Mouse (Mus musculus) macrophage (primary cell): Measurements from ENCODE around the gene Kif18b. TPM values are rescaled to one million over a fixed set of nuclear protein-coding genes. Genes with fewer than 3 reads are reported as not detected.

Experiments used
- H3K27ac ChIP-seq: fragments of 350-480 bp; formaldehyde crosslinking; 2 replicates; pipeline ENCODE4 v1.9.0; 2021
- H3K36me3 ChIP-seq: fragments of 350-480 bp; formaldehyde crosslinking; 2 replicates; pipeline ENCODE4 v1.9.0; 2021; ENCODE audit errors: inconsistent target
- H3K4me3 ChIP-seq: fragments of 350-480 bp; formaldehyde crosslinking; 2 replicates; pipeline ENCODE4 v1.9.0; 2021; ENCODE audit errors: inconsistent target
- H3K79me2 ChIP-seq: fragments of 350-480 bp; formaldehyde crosslinking; 2 replicates; pipeline ENCODE4 v1.9.0; 2021; ENCODE audit errors: inconsistent target
- WGBS: methylation state at CpG from one replicate; pipeline ENCODE4 v1.1.7; 2026; ENCODE audit warnings: inconsistent platforms; ENCODE audit not compliant: missing documents; 5-methylcytosine and 5-hydroxymethylcytosine counted together
- polyA plus RNA-seq: library from polyadenylated mRNA; stranded (reverse); fragments of 250-400 nt; gene quantifications from 3 replicates; pipeline ENCODE4 v1.2.4, GENCODE M21; 2018; ENCODE audit warnings: inconsistent platforms
- total RNA-seq, 78 experiments: library from RNA; depleted of rRNA; stranded (reverse); fragments of 250-400 nt; gene quantifications; 1 replicate in 9 of 78; 2 replicates in 24 of 78; 3 replicates in 43 of 78; 4 replicates in 2 of 78; pipeline ENCODE4 v1.2.4; 2018; ENCODE audit warnings: inconsistent platforms in 56 of 78

Gene Kif18b
- total RNA-seq (2018; cell fraction: chromatin; rRNA removed) = 1 to 10 TPM in 11 of 26 experiments, under 1 TPM in 11, not detected in 4; 0.29 to 5.9 (median 1.1) TPM
- 1 to 10 TPM in 8 of 26 experiments, under 1 TPM in 18; 0.15 to 2.0 (median 0.66) TPM for total RNA-seq (2018; cell fraction: cytosol; rRNA removed)
- 1 to 10 TPM in 9 of 26 experiments, under 1 TPM in 15, not detected in 2; 0.17 to 6.0 (median 0.74) TPM for total RNA-seq (2018; cell fraction: nucleus; rRNA removed)
- 0.15 to 2.5 TPM (median 2.2 TPM) in 3 replicates for polyA plus RNA-seq

DNA sequence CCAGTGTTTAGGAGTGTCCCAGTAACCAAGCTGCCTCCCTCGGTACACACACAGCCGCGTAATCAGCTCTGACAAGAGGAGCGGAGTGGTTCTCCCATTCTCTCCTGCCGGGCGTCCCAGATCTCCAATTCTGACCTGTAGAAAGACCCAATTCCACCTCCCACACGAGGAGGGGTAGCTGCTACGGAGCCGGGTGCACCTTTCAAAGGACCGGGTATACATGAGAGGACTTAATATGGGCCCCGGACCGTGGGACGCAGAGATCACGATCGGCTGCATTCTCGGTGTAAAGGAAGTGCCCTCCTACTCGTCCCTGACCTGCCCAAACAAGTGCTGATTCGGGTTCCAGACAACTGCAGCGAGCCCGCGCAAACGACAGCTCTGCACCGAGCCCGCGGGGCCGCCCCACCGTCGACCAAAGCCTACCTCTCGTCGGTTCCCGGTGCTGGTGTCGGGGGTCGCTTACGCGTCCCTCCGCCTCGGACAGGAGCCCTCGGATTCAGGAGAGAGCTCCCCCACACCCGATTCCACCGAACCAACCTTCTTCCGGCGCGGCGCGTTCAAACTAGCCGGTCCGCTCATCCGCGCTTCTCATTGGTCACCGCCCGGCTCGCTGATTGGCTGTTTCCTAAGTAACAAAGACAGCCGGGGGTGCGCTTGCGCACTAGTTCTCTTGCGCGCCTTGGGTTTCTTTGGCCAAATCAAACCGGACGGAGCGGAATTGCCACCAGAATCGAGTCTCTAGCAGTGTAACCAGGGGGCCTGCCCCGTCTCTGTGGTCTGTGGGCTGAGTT lies at the start of gene Kif18b:
Gene Kif18b, minus strand, starts transcription at position 568 of the 794 bp plus-strand sequence.
- peaks cover 50% of the 10 kb centered on the region for H3K79me2 ChIP-seq

GRCm38 (mm10) chr11:102972326-102972725 lies 47.4 kb upstream of the Kif18b start:
- 62% methylated on average over 1 of the region's 1 CpGs for WGBS
- H3K79me2 ChIP-seq = no peaks in the 10 kb centered on the region
- no peak overlapping the region for H3K4me3 ChIP-seq

More for the DNA sequence above, at the start of gene Kif18b:
- Histone ChIP-seq H3K27ac (peak within 1 kb of the TSS; percentile 65), H3K4me3 (peak within 1 kb of the TSS; percentile 86), H3K36me3 (no peaks in the 10 kb centered on the region)
- WGBS = under 1% methylated on average over 62 of the region's 62 CpGs

DNA sequence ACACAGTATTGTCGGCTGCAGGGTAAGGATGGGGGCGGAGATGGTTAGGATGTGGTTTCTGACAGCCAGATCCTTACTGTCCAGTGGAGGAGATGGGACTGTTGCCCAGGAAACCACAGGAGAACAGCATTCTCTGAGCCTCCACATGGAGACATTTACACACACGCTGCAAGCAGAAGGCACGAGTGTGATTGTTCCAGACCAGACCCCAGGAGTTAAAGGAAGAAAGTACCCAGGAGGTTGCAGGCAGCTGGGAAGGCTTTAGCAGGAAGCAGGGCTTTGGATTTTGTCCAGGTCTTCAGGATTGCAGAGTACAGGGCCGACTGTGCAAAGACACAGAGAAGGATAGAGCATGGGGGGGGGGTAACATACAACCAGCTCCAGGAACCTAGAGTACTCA lies 46.7 kb upstream of the Kif18b start:
- Histone ChIP-seq H3K4me3 (no peak overlapping the region), H3K27ac (no peak overlapping the region), H3K79me2 (no peaks in the 10 kb centered on the region), H3K36me3 (no peaks in the 10 kb centered on the region)
- 15% methylated on average over 5 of the region's 5 CpGs for WGBS

More at GRCm38 (mm10) chr11:102972326-102972725, 47.4 kb upstream of the Kif18b start:
- H3K27ac ChIP-seq = no peak overlapping the region
- no peaks in the 10 kb centered on the region for H3K36me3 ChIP-seq

GRCm38 (mm10) chr11:102964547-102965091 lies 39.7 kb upstream of the Kif18b start:
- Histone ChIP-seq H3K36me3 (no peaks in the 10 kb centered on the region), H3K4me3 (no peak overlapping the region), H3K27ac (no peak overlapping the region), H3K79me2 (no peaks in the 10 kb centered on the region)
- WGBS = 81% methylated on average over 14 of the region's 16 CpGs

GRCm38 (mm10) chr11:102963855-102964546 lies 39.1 kb upstream of the Kif18b start:
- Histone ChIP-seq H3K4me3 (no peak overlapping the region), H3K79me2 (no peaks in the 10 kb centered on the region), H3K36me3 (no peaks in the 10 kb centered on the region), H3K27ac (no peak overlapping the region)
- 37% methylated on average over 24 of the region's 24 CpGs for WGBS

DNA sequence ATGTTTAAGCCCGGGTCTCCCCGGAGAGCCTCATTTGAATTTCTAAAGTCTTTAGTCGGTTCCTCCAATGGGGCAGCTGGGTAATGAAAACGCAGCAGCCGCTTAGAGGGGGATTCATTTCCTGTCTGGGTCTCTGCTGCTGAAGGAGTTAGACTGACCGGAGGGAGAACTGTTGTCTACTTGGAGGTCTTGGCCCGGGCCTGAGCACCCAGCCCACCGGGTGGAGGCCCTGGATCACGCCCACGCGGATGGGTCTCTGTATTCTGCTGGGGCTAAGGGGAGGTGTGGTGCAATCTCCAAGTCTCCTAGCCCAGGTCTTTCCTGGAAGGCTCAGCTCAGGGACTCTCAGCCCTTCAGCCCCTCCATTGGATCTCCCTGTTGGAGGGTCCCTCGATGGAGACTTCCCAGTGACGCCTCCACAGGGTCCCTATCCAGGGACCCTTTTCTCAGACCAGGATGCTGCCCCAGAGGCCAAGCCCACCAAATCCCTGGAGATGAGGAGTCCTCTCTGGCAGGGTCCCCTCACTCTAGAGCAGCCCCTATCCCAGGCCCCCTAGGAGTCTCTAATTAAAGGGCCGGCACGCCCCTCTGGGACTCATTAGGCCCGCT lies 38.4 kb upstream of the Kif18b start:
- no peaks in the 10 kb centered on the region for H3K79me2 ChIP-seq
- H3K4me3 ChIP-seq = no peak overlapping the region
- H3K36me3 ChIP-seq = no peaks in the 10 kb centered on the region
- 23% methylated on average over 16 of the region's 16 CpGs for WGBS
- H3K27ac ChIP-seq = no peak overlapping the region

GRCm38 (mm10) chr11:102962861-102963245 lies 37.9 kb upstream of the Kif18b start:
- no peaks in the 10 kb centered on the region for H3K79me2 ChIP-seq
- H3K4me3 ChIP-seq = no peak overlapping the region
- WGBS = 59% methylated on average over 7 of the region's 7 CpGs
- no peak overlapping the region for H3K27ac ChIP-seq
- no peaks in the 10 kb centered on the region for H3K36me3 ChIP-seq

GRCm38 (mm10) chr11:102961082-102961481 lies 36.2 kb upstream of the Kif18b start:
- no peaks in the 10 kb centered on the region for H3K79me2 ChIP-seq
- 69% methylated on average over 4 of the region's 4 CpGs for WGBS

GRCm38 (mm10) chr11:102958870-102959269 lies 33.9 kb upstream of the Kif18b start:
- WGBS = 88% methylated on average over 1 of the region's 1 CpGs
- Histone ChIP-seq H3K4me3 (no peak overlapping the region), H3K79me2 (no peaks in the 10 kb centered on the region), H3K27ac (no peak overlapping the region), H3K36me3 (no peaks in the 10 kb centered on the region)

More at GRCm38 (mm10) chr11:102961082-102961481, 36.2 kb upstream of the Kif18b start:
- Histone ChIP-seq H3K27ac (no peak overlapping the region), H3K36me3 (no peaks in the 10 kb centered on the region), H3K4me3 (no peak overlapping the region)

DNA sequence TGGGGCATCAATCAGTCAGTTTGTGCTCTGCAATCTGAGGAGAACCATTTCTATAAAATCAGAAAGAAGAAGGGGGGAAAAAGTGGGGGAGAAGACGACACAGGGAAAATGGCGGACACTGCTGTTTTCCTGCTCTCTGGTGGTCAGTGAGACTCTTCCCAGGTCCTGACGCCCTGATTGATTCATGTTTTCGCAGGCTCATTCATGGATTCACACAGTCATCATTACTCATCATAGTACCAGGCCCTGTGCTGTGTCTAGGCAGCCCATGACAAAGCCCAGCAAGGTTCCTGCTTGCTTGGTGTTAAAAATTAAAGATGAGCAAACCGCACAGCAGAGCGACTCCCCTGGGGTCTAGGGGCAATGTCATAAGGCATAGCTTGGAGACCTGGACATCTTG lies 33.5 kb upstream of the Kif18b start:
- WGBS = 87% methylated on average over 6 of the region's 6 CpGs

DNA sequence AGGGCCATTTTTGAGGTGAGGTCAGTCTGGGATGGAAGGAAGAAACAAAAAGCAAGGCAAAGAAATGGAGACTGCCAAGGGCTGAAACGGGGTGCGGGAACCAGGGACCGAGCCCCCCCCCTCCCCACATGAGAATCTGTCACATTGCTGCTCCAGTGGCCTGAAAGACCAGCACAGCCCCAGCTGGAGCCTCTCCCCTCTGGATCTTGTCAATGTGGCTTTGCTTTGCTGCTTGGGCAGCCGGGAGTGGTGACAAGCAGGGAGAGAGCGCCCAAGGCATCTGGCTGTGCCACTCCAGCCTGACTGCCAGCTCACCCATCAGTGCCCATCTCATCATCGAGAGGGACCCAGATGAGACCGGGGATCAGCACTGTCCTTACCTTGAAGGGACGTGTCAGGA lies 32.8 kb upstream of the Kif18b start:
- WGBS = 96% methylated on average over 8 of the region's 8 CpGs
- Histone ChIP-seq H3K79me2 (no peaks in the 10 kb centered on the region), H3K36me3 (no peaks in the 10 kb centered on the region), H3K4me3 (no peak overlapping the region), H3K27ac (no peak overlapping the region)

More for the DNA sequence above, 33.5 kb upstream of the Kif18b start:
- Histone ChIP-seq H3K27ac (no peak overlapping the region), H3K79me2 (no peaks in the 10 kb centered on the region), H3K4me3 (no peak overlapping the region), H3K36me3 (no peaks in the 10 kb centered on the region)

DNA sequence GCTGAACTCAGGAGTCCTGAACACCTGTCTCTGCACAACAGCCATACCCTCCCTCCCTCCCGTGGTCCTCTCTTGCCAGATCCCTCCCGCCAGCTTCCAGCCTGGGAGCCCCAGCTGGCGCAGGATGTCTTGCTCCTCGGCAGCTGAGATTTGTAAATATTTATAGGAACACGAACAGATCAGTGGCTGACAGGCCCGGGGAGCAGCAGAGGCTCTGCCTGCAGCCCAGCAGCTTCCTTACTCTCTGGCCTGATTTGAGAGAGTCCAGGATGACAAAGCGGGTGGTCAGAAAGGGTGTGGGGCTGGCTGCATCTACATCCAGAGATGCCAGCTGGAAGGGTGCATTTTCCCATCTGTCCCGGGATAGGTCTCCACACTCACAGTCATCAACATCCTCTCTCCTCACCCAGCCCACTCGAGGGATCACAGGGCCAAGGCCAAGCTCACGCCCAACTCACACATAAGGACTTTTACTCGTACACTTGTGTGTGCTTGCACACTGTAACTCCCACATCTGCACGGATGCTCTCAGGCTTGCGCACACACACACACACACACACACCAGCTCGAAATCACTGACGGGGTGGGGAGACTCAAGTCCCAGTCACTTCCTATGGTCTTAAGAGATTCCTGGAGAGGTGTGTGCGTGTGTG lies 32.2 kb upstream of the Kif18b start:
- 70% methylated on average over 16 of the region's 16 CpGs for WGBS
- no peaks in the 10 kb centered on the region for H3K36me3 ChIP-seq

DNA sequence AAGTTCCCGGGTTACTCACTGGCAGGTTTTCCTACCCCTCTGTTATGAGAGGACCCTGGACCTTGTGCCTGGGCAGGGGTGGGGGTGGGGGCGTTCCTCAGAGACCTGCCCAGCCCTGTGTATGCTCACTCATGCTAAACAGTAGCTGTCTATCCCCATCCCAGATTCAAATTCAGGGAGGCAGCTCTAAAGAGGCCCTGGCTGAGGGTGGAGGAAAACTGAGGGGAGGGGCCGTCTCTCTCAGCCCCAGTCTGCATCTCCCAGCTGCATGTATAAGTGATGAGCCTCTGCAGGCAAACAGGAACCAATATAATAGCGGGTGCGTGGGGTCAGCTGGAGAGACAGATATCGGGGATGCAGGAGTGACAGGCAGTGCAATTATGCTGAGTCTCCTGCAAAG lies 28.0 kb upstream of the Kif18b start:
- WGBS = 71% methylated on average over 3 of the region's 6 CpGs
- Histone ChIP-seq H3K36me3 (no peaks in the 10 kb centered on the region), H3K27ac (no peak overlapping the region), H3K79me2 (no peaks in the 10 kb centered on the region), H3K4me3 (no peak overlapping the region)

More for the DNA sequence above, 32.2 kb upstream of the Kif18b start:
- H3K4me3 ChIP-seq = no peak overlapping the region
- no peak overlapping the region for H3K27ac ChIP-seq
- H3K79me2 ChIP-seq = no peaks in the 10 kb centered on the region
